Mouse (Mus musculus) liver, adult 2 months (tissue): Measurements from ENCODE around the gene Morc3. TPM values are rescaled to one million over a fixed set of nuclear protein-coding genes. Genes with fewer than 3 reads are reported as not detected.

Experiments used
- DNase-seq: peaks from one replicate; pipeline ENCODE4 v3.0.0-alpha.2; 2011; ENCODE audit warnings: low read depth, low spot score; ENCODE audit errors: extremely low read depth
- H3K27ac ChIP-seq: fragments of 200-500 bp; replicated peaks from 2 replicates; pipeline ENCODE4 v1.5.1; 2012; ENCODE audit warnings: low read depth, mild to moderate bottlenecking, control low read depth, inconsistent platforms, low read length; ENCODE audit not compliant: insufficient read depth
- H3K27me3 ChIP-seq: fragments of 200-500 bp; 2 replicates; pipeline ENCODE4 v1.6.1; 2012; ENCODE audit warnings: mild to moderate bottlenecking, moderate library complexity, low read length, inconsistent platforms; ENCODE audit not compliant: control insufficient read depth, insufficient read depth
- H3K36me3 ChIP-seq: fragments of 200-500 bp; 2 replicates; pipeline ENCODE4 v1.6.1; 2012; ENCODE audit warnings: low read length, inconsistent platforms; ENCODE audit not compliant: control insufficient read depth, insufficient read depth
- H3K4me1 ChIP-seq: fragments of 200-500 bp; 2 replicates; pipeline ENCODE4 v1.6.1; 2011; ENCODE audit warnings: low read length; ENCODE audit not compliant: control insufficient read depth, insufficient read depth
- H3K4me3 ChIP-seq: fragments of 200-500 bp; 2 replicates; pipeline ENCODE4 v1.5.1; 2011; ENCODE audit warnings: low read depth, mild to moderate bottlenecking, control low read depth, low read length, moderate library complexity; ENCODE audit not compliant: insufficient read depth
- H3K79me2 ChIP-seq: fragments of 200-500 bp; 2 replicates; pipeline ENCODE4 v1.6.1; 2012; ENCODE audit warnings: inconsistent platforms, mild to moderate bottlenecking, low read length, moderate library complexity; ENCODE audit not compliant: control insufficient read depth, insufficient read depth
- H3K9ac ChIP-seq: fragments of 200-500 bp; 2 replicates; pipeline ENCODE4 v1.6.1; 2012; ENCODE audit warnings: low read depth, mild to moderate bottlenecking, control low read depth, inconsistent platforms, low read length
- CTCF ChIP-seq: fragments of 200-500 bp; IDR thresholded peaks from 2 replicates; pipeline ENCODE4 v1.5.1; 2011; ENCODE audit warnings: low read depth, low read length, control low read depth
- POLR2A ChIP-seq: fragments of 200-500 bp; IDR thresholded peaks from 2 replicates; pipeline ENCODE4 v1.6.1; 2011; ENCODE audit warnings: low read length, control low read depth; ENCODE audit not compliant: insufficient read depth; ENCODE audit errors: extremely low read depth
- WGBS: fragments of 180-500 bp; shearing (Covaris S2); methylation state at CpG from one replicate; pipeline ENCODE4 v1.1.7; 2018; 5-methylcytosine and 5-hydroxymethylcytosine counted together
- polyA plus RNA-seq: library from polyadenylated mRNA; depleted of rRNA; stranded (reverse); fragments of >200 nt; gene quantifications from 2 replicates; pipeline ENCODE4 v1.2.3, GENCODE M21; 2012
- total RNA-seq: library from RNA; depleted of rRNA; stranded (reverse); fragments of >200 nt; gene quantifications from 2 replicates; pipeline ENCODE4 v1.2.3, GENCODE M21; 2014

Gene Morc3
- total and polyA plus RNA-seq, 2 experiments, result 2.7 to 26.8 TPM

GRCm38 (mm10) chr16:93890948-93891604 is 59.2 kb downstream of the Morc3 start:
- no peak for DNase-seq
- Histone ChIP-seq H3K4me1 (no peaks in the 10 kb centered on the region), H3K4me3 (no peak overlapping the region), H3K27me3 (no peaks in the 10 kb centered on the region), H3K9ac (no peak overlapping the region), H3K27ac (no peak overlapping the region), H3K79me2 (no peaks in the 10 kb centered on the region), H3K36me3 (no peaks in the 10 kb centered on the region)
- 76% methylated on average over 12 of the region's 12 CpGs for WGBS
- TF ChIP-seq CTCF (no peak), POLR2A (no peak)

GRCm38 (mm10) chr16:93893285-93893684 is 61.4 kb downstream of the Morc3 start:
- Histone ChIP-seq H3K4me3 (no peak overlapping the region), H3K27me3 (no peaks in the 10 kb centered on the region), H3K79me2 (no peaks in the 10 kb centered on the region), H3K27ac (no peak overlapping the region), H3K9ac (no peak overlapping the region), H3K36me3 (no peaks in the 10 kb centered on the region), H3K4me1 (no peaks in the 10 kb centered on the region)
- 89% methylated on average over 5 of the region's 5 CpGs for WGBS
- TF ChIP-seq POLR2A, result no peak
- no peak for TF ChIP-seq CTCF
- no peak for DNase-seq

GRCm38 (mm10) chr16:93903027-93903426 is 71.1 kb downstream of the Morc3 start:
- Histone ChIP-seq H3K9ac (no peak overlapping the region), H3K4me3 (no peak overlapping the region), H3K36me3 (no peaks in the 10 kb centered on the region), H3K79me2 (no peaks in the 10 kb centered on the region), H3K27ac (no peak overlapping the region), H3K27me3 (no peaks in the 10 kb centered on the region), H3K4me1 (no peaks in the 10 kb centered on the region)
- no peak for DNase-seq
- peak; percentile 28; the same call in 1 of the 2 replicates for TF ChIP-seq CTCF
- no peak for TF ChIP-seq POLR2A
- 89% methylated on average over 6 of the region's 6 CpGs for WGBS

- DNase-seq, result no peak
- H3K9ac ChIP-seq, result no peak overlapping the region
- no peak overlapping the region for H3K27ac ChIP-seq
- TF ChIP-seq POLR2A, result no peak
- TF ChIP-seq CTCF, result peak; percentile 96
- no peaks in the 10 kb centered on the region for H3K4me1 ChIP-seq
- H3K27me3 ChIP-seq, result no peaks in the 10 kb centered on the region
- H3K4me3 ChIP-seq, result no peak overlapping the region
- no peaks in the 10 kb centered on the region for H3K36me3 ChIP-seq
- no peaks in the 10 kb centered on the region for H3K79me2 ChIP-seq
- 65% methylated on average over 11 of the region's 11 CpGs for WGBS
Measured at GRCm38 (mm10) chr16:93906156-93907014, 74.5 kb downstream of the Morc3 start.

GRCm38 (mm10) chr16:93907761-93908160 is 75.8 kb downstream of the Morc3 start:
- no peak for TF ChIP-seq CTCF
- TF ChIP-seq POLR2A, result no peak
- H3K36me3 ChIP-seq, result no peaks in the 10 kb centered on the region
- H3K4me1 ChIP-seq, result peaks cover 1% of the 10 kb centered on the region; the same call in 1 of the 2 replicates
- WGBS, result 77% methylated on average over 5 of the region's 5 CpGs
- no peaks in the 10 kb centered on the region for H3K79me2 ChIP-seq
- DNase-seq, result no peak
- H3K27ac ChIP-seq, result no peak overlapping the region
- H3K27me3 ChIP-seq, result no peaks in the 10 kb centered on the region
- no peak overlapping the region for H3K9ac ChIP-seq
- H3K4me3 ChIP-seq, result no peak overlapping the region
